Mouse (Mus musculus): ENCODE measurements around the gene Krt86.

DNA sequence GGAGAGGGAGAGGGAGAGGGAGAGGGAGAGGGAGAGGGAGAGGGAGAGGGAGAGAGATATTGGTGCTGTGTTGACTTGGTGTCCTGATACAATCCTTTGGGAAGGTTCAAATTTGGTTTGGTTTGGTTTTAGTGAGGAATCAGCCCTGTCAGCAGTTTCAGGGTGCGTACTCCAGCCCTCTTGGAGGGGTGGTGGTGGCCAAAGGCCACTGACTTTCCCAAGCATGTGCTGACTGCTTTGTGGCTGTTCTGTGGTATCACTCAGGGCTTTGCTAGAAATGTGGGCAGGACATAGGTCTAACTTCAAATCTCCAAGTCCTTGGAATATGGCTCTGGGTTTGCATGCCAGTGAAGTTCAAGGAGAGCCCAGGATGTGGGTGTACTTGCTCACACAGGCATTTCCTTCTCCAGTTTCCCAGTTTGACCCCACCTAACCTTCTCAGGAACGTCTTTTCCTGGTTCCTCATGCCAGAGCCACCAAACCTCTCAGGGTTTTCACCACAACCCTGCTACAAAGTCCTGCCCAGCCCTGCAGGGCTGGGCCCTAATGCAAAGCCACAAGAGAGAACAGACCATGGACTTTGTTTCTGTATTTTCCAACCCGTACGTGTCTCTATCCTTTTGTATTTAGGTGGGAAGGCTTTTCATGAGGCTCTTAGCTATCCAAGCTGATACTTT is 49.4 kb downstream of the Krt86 start:
- TF ChIP-seq CTCF (IDR thresholded peaks at IDR 0.05; ENCODE audit: low read depth, low read length) (no peak), GATA1 (IDR thresholded peaks at IDR 0.05; ENCODE audit: borderline replicate concordance, low read length) (no peak), POLR2AphosphoS5 (IDR thresholded peaks at IDR 0.05; ENCODE audit: insufficient replicate concordance, low read depth, low read length) (no peak)
